Mouse (Mus musculus): ENCODE results near the gene Mrpl20.

Mrpl20 gene

GRCm38 (mm10) chr4:155802741-155803339 is at the start of gene Mrpl20:
Mrpl20 (plus strand) TSS chr4:155802878.
- in situ Hi-C loops (cut with MboI, MseI), result no loop called here

DNA sequence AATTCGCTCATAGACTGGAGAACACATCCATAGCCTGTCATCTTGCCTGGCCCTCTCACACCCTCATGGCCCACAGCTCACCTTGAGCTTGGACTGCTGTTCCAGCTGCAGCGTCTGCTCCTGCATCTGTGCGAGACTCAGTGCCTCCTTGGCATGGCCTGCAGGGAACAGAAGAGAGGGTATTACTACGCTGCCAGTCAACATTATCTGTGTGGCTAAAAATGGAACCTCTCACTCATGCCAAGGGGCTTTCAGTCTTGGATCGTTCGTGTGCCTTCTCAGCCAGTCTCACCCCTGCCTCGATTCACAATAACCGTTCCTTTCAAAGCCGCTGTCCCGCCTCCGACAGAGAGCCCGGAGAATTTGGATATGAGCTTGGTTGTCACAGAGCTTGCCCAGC is 45.7 kb upstream of the Mrpl20 start:
- in situ Hi-C loops (cut with MboI, MseI), result no loop called here

GRCm38 (mm10) chr4:155759862-155760612 is 42.6 kb upstream of the Mrpl20 start:
- in situ Hi-C loops (cut with MboI, MseI), result no loop called here

GRCm38 (mm10) chr4:155760613-155761355 is 41.9 kb upstream of the Mrpl20 start, which contains the start of gene Atad3a:
Atad3a (minus strand) TSS chr4:155761093.
- in situ Hi-C loops (cut with MboI, MseI), result no loop called here

- in situ Hi-C loops (cut with MboI, MseI), result no loop called here
These were observed 41.1 kb upstream of the Mrpl20 start for GRCm38 (mm10) chr4:155761356-155762099.

- in situ Hi-C loops (cut with MboI, MseI), result no loop called here
These were observed 40.3 kb upstream of the Mrpl20 start for GRCm38 (mm10) chr4:155762357-155762756.

DNA sequence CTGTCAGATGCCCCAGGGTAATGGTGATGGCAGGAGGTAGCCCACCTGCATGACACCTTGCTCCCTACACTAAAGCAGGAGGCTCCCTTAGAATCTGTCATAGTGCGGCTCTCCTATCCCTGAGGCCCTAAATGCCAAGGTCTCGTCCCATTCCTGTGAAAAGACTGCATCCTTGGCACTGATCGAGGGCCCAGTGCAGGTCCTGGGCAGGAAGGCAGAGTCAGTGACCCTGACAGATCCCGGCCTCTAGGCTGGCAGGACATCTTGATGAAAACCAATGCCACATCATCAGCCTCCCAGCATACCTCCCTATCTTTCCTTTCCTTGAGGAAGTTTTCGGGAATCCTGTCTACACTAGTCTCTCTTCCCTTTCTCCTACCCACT is 33.2 kb upstream of the Mrpl20 start:
- in situ Hi-C loops (cut with MboI, MseI), result no loop called here

DNA sequence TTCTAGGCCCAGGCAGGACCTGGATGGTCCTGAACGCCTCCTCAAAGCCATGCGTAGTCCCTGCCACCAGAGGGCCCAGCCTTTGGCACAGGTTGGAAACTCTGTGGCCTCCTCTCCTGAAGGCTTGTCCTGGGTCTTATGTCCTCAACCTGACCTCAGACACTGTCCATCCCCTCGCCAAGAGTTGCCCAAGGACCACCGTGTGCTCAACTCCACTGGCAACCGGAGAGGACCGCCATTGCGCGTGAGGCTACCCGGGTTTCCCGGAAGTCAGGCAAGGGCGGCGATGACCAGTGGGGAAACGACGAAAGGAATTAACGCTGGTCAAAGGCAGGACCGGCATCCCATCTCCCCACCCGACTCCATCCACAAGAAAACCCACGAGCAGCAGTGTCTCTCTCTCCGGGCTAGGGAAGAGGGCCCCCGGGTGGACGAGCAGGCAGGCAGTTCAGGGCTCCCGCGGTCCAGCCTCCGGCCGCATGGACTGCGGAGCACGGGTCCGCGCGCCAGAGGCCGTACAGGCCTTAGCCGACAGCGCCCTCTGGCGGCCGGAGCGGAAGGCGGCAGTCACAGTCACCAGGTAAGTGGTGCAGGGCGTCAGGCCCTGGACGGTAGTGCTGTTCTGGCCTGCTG is 32.7 kb upstream of the Mrpl20 start:
- in situ Hi-C loops (cut with MboI, MseI), result no loop called here

- in situ Hi-C loops (cut with MboI, MseI), result no loop called here
These were observed 32.1 kb upstream of the Mrpl20 start for GRCm38 (mm10) chr4:155770626-155771025.

GRCm38 (mm10) chr4:155771706-155772105 is 31.0 kb upstream of the Mrpl20 start:
- in situ Hi-C loops (cut with MboI, MseI), result no loop called here

DNA sequence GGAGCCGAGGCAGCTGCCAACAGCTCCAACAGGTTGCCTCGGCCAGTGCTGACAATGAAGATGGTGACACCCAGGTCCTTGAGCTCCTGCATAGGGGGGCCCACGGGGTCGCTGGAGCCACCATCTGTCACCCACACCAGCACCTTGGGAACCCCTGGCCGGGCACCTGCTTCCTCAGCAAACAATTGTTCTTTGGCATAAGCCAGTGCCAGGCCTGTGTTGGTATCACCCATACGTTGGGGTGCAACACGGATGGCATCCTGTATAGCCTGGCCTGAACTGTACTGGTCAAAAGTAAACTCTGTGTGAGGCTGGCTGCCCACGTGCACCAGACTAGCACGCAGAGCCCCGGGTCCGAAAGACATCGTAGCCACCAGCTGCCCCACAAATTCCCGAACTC is 29.9 kb upstream of the Mrpl20 start:
- in situ Hi-C loops (cut with MboI, MseI), result no loop called here

- in situ Hi-C loops (cut with MboI, MseI), result no loop called here
These were observed 29.2 kb upstream of the Mrpl20 start for GRCm38 (mm10) chr4:155773335-155774078.

DNA sequence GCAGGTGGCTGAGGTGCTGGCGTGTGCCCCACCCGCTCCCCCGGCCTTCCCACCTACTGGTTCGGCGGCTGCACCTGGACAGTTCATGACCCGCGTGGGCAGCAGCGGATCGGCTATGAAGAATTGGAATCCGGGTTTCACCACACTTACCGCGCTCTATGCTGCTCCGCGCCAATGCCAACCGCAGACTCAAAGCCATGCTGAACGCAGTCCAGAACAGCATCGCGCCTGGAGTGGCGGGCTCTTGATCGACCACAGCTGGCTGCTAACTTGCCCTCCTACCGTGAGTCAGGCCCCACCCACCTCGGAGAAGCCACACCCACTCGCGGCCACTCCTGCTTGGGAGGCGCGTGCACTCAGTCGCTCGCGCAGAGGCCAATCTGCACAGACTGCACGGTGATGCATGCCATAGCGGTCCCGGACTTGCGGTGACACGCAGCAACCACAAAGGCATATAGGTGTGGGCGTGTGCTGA is 28.4 kb upstream of the Mrpl20 start, which contains the start of gene Vwa1:
Vwa1 (minus strand) TSS at position 419 of the 475 bp plus-strand sequence.
- in situ Hi-C loops (cut with MboI, MseI), result no loop called here

- in situ Hi-C loops (cut with MboI, MseI), result no loop called here
These were observed 27.5 kb upstream of the Mrpl20 start for GRCm38 (mm10) chr4:155774971-155775740.

DNA sequence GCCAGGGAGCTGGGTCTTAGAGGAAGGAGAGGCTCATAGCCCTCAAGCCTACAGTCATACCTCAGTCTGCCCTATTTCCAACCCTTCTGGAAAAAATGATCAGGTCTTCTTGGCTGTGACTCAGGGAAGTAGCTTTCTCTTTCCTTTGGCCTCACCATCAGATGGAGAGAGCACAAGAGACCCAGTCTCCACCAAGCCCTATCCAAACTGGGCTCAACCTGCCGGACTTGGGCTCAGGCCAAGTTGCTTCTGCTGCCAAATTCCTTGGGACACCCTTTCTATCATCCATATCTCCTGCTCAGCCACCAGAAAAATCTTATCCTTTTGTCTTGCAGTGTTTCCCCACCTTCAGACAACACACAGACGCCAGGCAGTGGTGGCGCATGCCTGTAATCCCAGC is 26.8 kb upstream of the Mrpl20 start:
- in situ Hi-C loops (cut with MboI, MseI), result no loop called here

GRCm38 (mm10) chr4:155776704-155777335 is 25.9 kb upstream of the Mrpl20 start:
- in situ Hi-C loops (cut with MboI, MseI), result no loop called here

- in situ Hi-C loops (cut with MboI, MseI), result no loop called here
These were observed 24.9 kb upstream of the Mrpl20 start for GRCm38 (mm10) chr4:155777816-155778215.

DNA sequence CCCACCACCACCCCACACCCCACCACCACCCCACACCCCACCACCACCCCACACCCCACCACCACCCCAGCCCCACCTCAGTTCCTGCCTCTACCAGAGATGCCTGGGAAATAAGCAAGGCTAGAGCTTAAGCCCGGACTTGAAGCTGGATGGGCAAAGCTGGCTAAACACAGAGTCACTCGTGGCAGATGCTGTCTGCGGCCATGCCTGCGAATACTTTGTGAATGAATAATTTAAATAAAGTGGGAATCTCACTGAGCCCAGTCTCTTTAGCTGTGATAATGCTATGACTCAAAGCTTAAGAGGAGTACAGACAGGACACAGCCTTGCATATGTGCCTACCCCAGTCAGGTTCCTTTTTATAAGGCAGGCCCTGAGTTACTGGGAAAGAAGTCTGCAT is 23.2 kb upstream of the Mrpl20 start:
- in situ Hi-C loops (cut with MboI, MseI), result no loop called here

DNA sequence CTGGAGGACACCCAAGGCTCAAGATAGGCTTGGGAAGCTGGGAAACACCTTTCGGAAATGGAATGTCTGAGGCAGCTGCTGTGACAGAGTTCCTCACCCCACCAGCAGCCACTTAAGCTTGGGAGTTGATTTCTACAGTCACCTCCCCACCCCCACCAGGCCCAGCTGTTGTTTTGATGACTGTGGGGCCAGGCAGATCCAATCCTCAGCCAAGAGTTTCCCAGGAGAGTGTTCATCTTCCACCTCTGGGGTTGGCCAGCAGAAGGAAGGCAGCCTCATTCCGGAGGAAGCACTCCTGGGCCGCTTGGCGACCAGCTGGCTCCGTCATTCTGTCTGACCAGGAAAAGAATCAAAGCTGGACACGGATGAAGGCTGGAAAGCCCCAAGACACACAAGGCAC is 21.8 kb upstream of the Mrpl20 start:
- in situ Hi-C loops (cut with MboI, MseI), result no loop called here
